Mouse (Mus musculus): ENCODE results near the gene Rpgrip1l.

GRCm38 (mm10) chr8:91217062-91217905 lies 95.8 kb downstream of the Rpgrip1l start:
- TF ChIP-seq CTCF (IDR thresholded peaks at IDR 0.05; ENCODE audit: borderline replicate concordance, insufficient read depth, low read depth, low read length) (no peak), POLR2A (IDR thresholded peaks at IDR 0.05; ENCODE audit: borderline replicate concordance, insufficient read depth, low read length) (no peak)

Data from cerebellum, adult 2 months (tissue).